Mouse (Mus musculus): Measurements from ENCODE around the gene Calcr. TPM values are rescaled to one million over a fixed set of nuclear protein-coding genes. Genes with fewer than 3 reads are reported as not detected.
"Not testable (repeated sequence)": the region's sequence is repeated elsewhere in the genome, so short reads cannot be mapped to it uniquely, and the experiment has no call there.

Gene Calcr
- polyA plus RNA-seq, 1 experiment from 2014 or later, result 0.02 TPM

DNA sequence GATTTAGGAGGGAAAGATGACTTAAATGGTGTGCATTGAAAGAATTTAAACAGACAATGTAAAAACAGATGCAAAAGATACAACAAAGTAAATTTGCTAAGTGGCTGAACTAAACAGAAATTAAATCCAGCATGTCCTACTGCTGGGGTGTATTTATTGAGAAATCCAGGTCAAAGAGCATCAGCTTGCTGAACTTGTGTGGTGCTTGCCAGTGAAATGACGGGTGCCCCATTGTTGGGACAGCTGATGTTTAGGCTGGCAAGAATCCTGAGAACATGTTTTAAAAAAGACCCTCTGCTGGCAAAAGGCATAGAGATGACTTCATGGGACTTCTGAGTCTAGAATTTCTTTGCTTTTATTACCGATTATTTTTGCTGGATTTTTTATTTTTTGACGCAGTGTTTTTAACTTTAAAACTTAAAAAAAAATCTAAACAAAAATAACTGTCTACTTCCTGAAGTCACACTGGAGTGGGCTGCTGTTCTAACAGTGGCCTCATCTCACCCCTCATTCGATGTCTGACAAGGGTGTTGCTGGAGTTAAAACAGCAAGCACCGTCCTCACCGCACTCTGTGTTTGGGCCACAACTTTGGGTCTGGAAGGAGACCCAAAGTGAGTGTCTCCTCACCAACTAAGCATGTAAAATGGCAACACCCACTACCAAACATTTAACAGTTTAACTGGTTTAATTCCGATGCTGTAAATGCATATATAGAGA is 22.4 kb downstream of the Calcr start:
- Histone ChIP-seq H3K4me3 (ENCODE audit: low read depth, low read length) (no peak overlapping the region), H3K4me2 (replicated peaks; ENCODE audit: low read depth) (no peak overlapping the region), H3K9ac (ENCODE audit: low read length) (no peak overlapping the region), H3K9me3 (ENCODE audit: control insufficient read depth, low read length) (no peaks in the 10 kb centered on the region), H3K4me1 (replicated peaks; ENCODE audit: control insufficient read depth, insufficient read depth) (no peaks in the 10 kb centered on the region), H3K36me3 (ENCODE audit: control insufficient read depth, insufficient read depth, low read length) (no peaks in the 10 kb centered on the region), H3K27ac (replicated peaks) (no peak overlapping the region), H3K27me3 (ENCODE audit: control insufficient read depth, insufficient read depth, low read length) (no peaks in the 10 kb centered on the region)
- WGBS, result 72% methylated on average over 7 of the region's 7 CpGs
- no peak for TF ChIP-seq CTCF (IDR thresholded peaks at IDR 0.05; ENCODE audit: low read depth)
- TF ChIP-seq EP300 (optimal IDR thresholded peaks at IDR 0.05), result no peak
- ATAC-seq (ENCODE audit: low FRiP score, low TSS enrichment) (no peak), DNase-seq (ENCODE audit: low spot score) (no peak)

DNA sequence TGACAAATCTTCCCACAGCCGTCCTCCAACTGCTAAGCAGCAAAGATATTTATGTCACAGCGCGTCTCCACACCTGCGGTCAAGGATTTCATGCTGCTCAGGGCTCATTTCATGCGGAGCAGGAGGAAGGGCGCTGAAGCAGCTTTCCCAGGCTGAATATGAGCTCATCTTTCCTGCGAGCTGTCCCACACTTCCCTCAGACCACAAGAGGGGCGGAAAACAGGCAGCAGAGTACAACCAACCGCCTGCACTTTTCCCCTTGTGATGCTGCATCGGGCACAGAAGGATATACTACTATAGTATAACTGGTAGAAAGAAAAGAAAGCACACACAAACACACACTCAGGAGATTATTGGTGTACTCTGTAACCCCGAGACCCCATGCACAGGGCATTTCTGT is 23.2 kb downstream of the Calcr start:
- Histone ChIP-seq H3K27me3 (ENCODE audit: control insufficient read depth, insufficient read depth, low read length) (no peaks in the 10 kb centered on the region), H3K4me1 (replicated peaks; ENCODE audit: control insufficient read depth, insufficient read depth) (no peaks in the 10 kb centered on the region), H3K27ac (replicated peaks) (no peak overlapping the region), H3K9me3 (ENCODE audit: control insufficient read depth, low read length) (no peaks in the 10 kb centered on the region), H3K4me3 (ENCODE audit: low read depth, low read length) (no peak overlapping the region), H3K9ac (ENCODE audit: low read length) (no peak overlapping the region), H3K4me2 (replicated peaks; ENCODE audit: low read depth) (no peak overlapping the region), H3K36me3 (ENCODE audit: control insufficient read depth, insufficient read depth, low read length) (no peaks in the 10 kb centered on the region)
- no peak for ATAC-seq (ENCODE audit: low FRiP score, low TSS enrichment)
- no peak for DNase-seq (ENCODE audit: low spot score)
- no peak for TF ChIP-seq EP300 (optimal IDR thresholded peaks at IDR 0.05)
- TF ChIP-seq CTCF (IDR thresholded peaks at IDR 0.05; ENCODE audit: low read depth), result no peak
- WGBS, result 45% methylated on average over 11 of the region's 11 CpGs

DNA sequence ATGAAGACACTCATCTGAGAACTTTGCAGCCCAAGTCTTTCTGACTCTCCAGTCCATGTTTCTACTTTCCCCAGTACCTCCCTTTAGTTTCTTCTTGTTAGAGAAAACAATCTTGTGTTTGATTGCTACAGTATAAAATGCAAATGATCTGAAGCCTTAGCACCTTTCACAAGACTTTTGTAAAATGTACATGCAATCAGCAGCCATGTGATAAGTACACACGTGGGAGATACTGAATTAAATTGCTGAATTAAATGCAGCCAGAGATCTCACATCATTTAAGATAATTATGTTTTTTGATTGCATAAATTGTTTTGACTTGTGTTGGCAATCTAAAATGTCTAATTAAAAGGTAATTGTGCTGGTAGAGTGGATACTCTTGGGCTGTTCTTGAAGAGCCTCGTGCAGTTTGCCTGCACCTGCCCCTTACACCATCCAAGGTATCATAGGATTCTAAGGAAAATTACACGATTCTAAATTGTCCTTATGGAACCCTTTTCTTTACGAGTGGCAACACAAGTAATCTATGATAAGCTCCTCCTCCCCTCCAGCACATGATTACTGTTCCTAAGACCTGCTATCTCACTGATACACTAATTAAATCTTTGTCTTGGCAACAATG is 34.2 kb downstream of the Calcr start:
- Histone ChIP-seq H3K4me1 (replicated peaks; ENCODE audit: control insufficient read depth, insufficient read depth) (no peaks in the 10 kb centered on the region), H3K4me3 (ENCODE audit: low read depth, low read length) (no peak overlapping the region), H3K27ac (replicated peaks) (no peak overlapping the region), H3K27me3 (ENCODE audit: control insufficient read depth, insufficient read depth, low read length) (no peaks in the 10 kb centered on the region), H3K4me2 (replicated peaks; ENCODE audit: low read depth) (no peak overlapping the region), H3K9me3 (ENCODE audit: control insufficient read depth, low read length) (no peaks in the 10 kb centered on the region), H3K36me3 (ENCODE audit: control insufficient read depth, insufficient read depth, low read length) (no peaks in the 10 kb centered on the region), H3K9ac (ENCODE audit: low read length) (no peak overlapping the region)
- DNase-seq (ENCODE audit: low spot score) (no peak), ATAC-seq (ENCODE audit: low FRiP score, low TSS enrichment) (no peak)
- WGBS, result 67% methylated on average over 4 of the region's 4 CpGs
- TF ChIP-seq EP300 (optimal IDR thresholded peaks at IDR 0.05) (no peak), CTCF (IDR thresholded peaks at IDR 0.05; ENCODE audit: low read depth) (no peak)

DNA sequence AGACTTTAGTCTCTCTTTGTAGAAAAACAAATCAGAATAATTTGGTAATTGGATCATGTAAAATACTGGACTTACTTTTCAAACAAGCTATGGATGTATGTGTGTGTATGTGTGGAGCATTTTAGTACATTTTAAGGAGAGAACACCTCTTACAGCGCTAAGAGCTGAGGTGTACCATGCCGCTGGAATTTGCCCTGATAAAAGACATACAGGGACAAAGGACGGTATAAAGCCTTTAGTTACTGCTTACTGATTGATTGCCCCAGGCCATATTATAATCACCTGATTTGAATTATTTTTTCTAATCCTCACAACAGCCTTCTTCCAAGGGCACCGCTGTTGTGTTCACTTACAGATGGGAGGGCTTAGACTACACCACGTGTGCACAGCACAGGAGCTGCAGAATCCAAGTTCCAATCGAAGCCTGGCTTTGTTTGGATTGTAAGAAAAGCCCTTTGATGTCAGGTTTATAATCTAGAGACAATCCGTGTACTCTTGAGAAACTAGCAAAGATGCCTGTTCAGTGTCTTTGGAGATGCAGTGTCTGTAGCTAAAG is 76.3 kb downstream of the Calcr start:
- Histone ChIP-seq H3K4me3 (ENCODE audit: low read depth, low read length) (no peak overlapping the region), H3K27ac (replicated peaks) (no peak overlapping the region), H3K27me3 (ENCODE audit: control insufficient read depth, insufficient read depth, low read length) (no peaks in the 10 kb centered on the region), H3K9ac (ENCODE audit: low read length) (no peak overlapping the region), H3K4me1 (replicated peaks; ENCODE audit: control insufficient read depth, insufficient read depth) (no peaks in the 10 kb centered on the region), H3K9me3 (ENCODE audit: control insufficient read depth, low read length) (no peaks in the 10 kb centered on the region), H3K4me2 (replicated peaks; ENCODE audit: low read depth) (no peak overlapping the region), H3K36me3 (ENCODE audit: control insufficient read depth, insufficient read depth, low read length) (no peaks in the 10 kb centered on the region)
- DNase-seq (ENCODE audit: low spot score), result no peak
- TF ChIP-seq CTCF (IDR thresholded peaks at IDR 0.05; ENCODE audit: low read depth) (no peak), EP300 (optimal IDR thresholded peaks at IDR 0.05) (no peak)
- no peak for ATAC-seq (ENCODE audit: low FRiP score, low TSS enrichment)
- 55% methylated on average over 7 of the region's 7 CpGs for WGBS

DNA sequence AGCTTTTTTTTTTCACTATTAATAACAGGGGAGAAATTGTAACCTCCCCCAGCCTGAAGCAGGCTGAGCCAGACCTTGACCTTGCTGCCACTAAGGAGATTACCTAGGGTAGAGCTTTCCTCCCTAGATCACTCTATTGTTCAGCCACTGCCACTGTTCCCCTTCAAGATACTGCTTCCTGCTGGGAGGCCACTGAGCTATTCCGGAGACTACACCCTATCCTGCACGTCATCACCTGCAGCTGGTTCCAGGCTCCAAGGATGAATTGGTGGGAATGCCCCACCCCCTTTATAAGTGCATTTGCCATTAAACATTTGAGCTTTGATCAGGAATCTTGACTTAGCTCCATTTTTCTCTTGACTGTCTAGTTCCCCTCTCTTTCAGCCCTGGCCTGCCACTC is 86.2 kb downstream of the Calcr start:
- ATAC-seq (ENCODE audit: low FRiP score, low TSS enrichment), result not testable (repeated sequence)

DNA sequence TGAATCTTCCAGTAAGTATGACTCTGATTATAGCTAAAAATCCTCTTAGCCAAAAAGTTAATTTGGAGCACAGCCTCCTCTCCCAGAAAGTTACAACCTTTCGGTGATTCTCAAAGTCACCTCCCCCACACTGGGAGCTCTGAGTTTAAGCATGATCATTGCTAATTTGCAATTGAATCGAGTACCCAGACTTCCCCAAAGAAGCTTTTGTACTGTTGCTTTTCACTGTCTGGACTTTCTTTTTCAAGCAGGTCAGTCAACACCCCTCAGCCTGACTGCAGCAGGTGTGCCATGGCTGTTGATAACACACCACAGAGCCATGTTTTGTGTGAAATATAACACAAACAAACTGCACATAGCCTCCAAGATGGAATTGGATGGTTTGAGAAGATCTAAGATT is 86.7 kb downstream of the Calcr start:
- H3K9ac ChIP-seq (ENCODE audit: low read length), result no peak overlapping the region
- TF ChIP-seq EP300 (optimal IDR thresholded peaks at IDR 0.05) (no peak), CTCF (IDR thresholded peaks at IDR 0.05; ENCODE audit: low read depth) (no peak)
- H3K4me1 ChIP-seq (replicated peaks; ENCODE audit: control insufficient read depth, insufficient read depth), result no peaks in the 10 kb centered on the region
- DNase-seq (ENCODE audit: low spot score), result no peak
- no peak for ATAC-seq (ENCODE audit: low FRiP score, low TSS enrichment)
- H3K27ac ChIP-seq (replicated peaks), result no peak overlapping the region
- no peaks in the 10 kb centered on the region for H3K9me3 ChIP-seq (ENCODE audit: control insufficient read depth, low read length)
- 74% methylated on average over 2 of the region's 2 CpGs for WGBS
- H3K27me3 ChIP-seq (ENCODE audit: control insufficient read depth, insufficient read depth, low read length), result no peaks in the 10 kb centered on the region
- H3K36me3 ChIP-seq (ENCODE audit: control insufficient read depth, insufficient read depth, low read length), result no peaks in the 10 kb centered on the region
- no peak overlapping the region for H3K4me3 ChIP-seq (ENCODE audit: low read depth, low read length)
- no peak overlapping the region for H3K4me2 ChIP-seq (replicated peaks; ENCODE audit: low read depth)

More for the DNA sequence above, 86.2 kb downstream of the Calcr start:
- H3K9ac ChIP-seq (ENCODE audit: low read length); H3K4me3 ChIP-seq (ENCODE audit: low read depth, low read length); H3K4me2 ChIP-seq (replicated peaks; ENCODE audit: low read depth); H3K27ac ChIP-seq (replicated peaks); DNase-seq (ENCODE audit: low spot score); H3K4me1 ChIP-seq (replicated peaks; ENCODE audit: control insufficient read depth, insufficient read depth); H3K27me3 ChIP-seq (ENCODE audit: control insufficient read depth, insufficient read depth, low read length); H3K36me3 ChIP-seq (ENCODE audit: control insufficient read depth, insufficient read depth, low read length); H3K9me3 ChIP-seq (ENCODE audit: control insufficient read depth, low read length): not testable (repeated sequence)
- 47% methylated on average over 2 of the region's 2 CpGs for WGBS

DNA sequence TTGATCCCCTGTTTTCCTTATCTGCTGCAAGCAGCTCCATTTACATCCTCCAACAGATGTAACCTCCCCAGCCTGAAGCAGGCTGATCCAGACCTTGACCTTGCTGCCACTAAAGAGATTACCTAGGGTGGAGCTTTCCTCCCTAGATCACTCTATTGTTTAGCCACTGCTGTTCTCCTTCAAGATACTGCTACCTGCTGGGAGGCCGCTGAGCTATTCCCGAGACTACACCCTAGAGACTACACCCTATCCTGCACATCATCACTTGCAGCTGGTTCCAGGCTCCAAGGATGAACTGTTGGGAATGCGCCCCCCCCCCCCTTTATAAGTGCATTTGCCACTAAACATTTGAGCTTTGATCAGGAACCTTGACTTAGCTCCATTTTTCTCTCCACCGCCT is 92.6 kb downstream of the Calcr start:
- ATAC-seq (ENCODE audit: low FRiP score, low TSS enrichment); H3K27me3 ChIP-seq (ENCODE audit: control insufficient read depth, insufficient read depth, low read length); H3K9me3 ChIP-seq (ENCODE audit: control insufficient read depth, low read length); H3K4me1 ChIP-seq (replicated peaks; ENCODE audit: control insufficient read depth, insufficient read depth); H3K4me3 ChIP-seq (ENCODE audit: low read depth, low read length); H3K4me2 ChIP-seq (replicated peaks; ENCODE audit: low read depth); DNase-seq (ENCODE audit: low spot score); H3K36me3 ChIP-seq (ENCODE audit: control insufficient read depth, insufficient read depth, low read length); H3K27ac ChIP-seq (replicated peaks); H3K9ac ChIP-seq (ENCODE audit: low read length): not testable (repeated sequence)
- 76% methylated on average over 4 of the region's 4 CpGs for WGBS
